Mouse (Mus musculus) hindbrain, embryonic 11.5 days (tissue): ENCODE results near the gene Kntc1. TPM values are rescaled to one million over a fixed set of nuclear protein-coding genes. Genes with fewer than 3 reads are reported as not detected.
"Not testable (repeated sequence)": the region's sequence is repeated elsewhere in the genome, so short reads cannot be mapped to it uniquely, and the experiment has no call there.

Source experiments
- ATAC-seq: fragments of 200-750 bp; cut with Nextera tagmentation; 2 replicates; pipeline ENCODE4 v1.8.0; 2017; ENCODE audit warnings: mild to moderate bottlenecking, moderate TSS enrichment, moderate library complexity; ENCODE audit not compliant: low FRiP score
- DNase-seq: peaks from one replicate; pipeline ENCODE4 v3.0.0-alpha.2; 2015; ENCODE audit warnings: low spot score
- H3K27ac ChIP-seq: fragments of 300-500 bp; sonication (generic); 2 replicates; pipeline ENCODE4 v1.5.1; 2014; ENCODE audit warnings: mild to moderate bottlenecking, low read depth, low read length
- H3K27me3 ChIP-seq: fragments of 300-500 bp; sonication (generic); 2 replicates; pipeline ENCODE4 v1.6.1; 2014; ENCODE audit warnings: mild to moderate bottlenecking, low read length, moderate library complexity, mixed read lengths; ENCODE audit not compliant: control insufficient read depth, insufficient read depth
- H3K36me3 ChIP-seq: fragments of 300-500 bp; sonication (generic); 2 replicates; pipeline ENCODE4 v1.6.1; 2014; ENCODE audit warnings: mild to moderate bottlenecking, low read length, moderate library complexity, mixed read lengths; ENCODE audit not compliant: control insufficient read depth, insufficient read depth
- H3K4me1 ChIP-seq: fragments of 300-500 bp; sonication (generic); replicated peaks from 2 replicates; pipeline ENCODE4 v1.6.1; 2014; ENCODE audit warnings: low read length, mixed read lengths; ENCODE audit not compliant: control insufficient read depth, insufficient read depth
- H3K4me2 ChIP-seq: fragments of 300-500 bp; sonication (generic); replicated peaks from 2 replicates; pipeline ENCODE4 v1.6.1; 2014; ENCODE audit warnings: mild to moderate bottlenecking, low read depth, low read length
- H3K4me3 ChIP-seq: fragments of 300-500 bp; sonication (generic); 2 replicates; pipeline ENCODE4 v1.5.1; 2014; ENCODE audit warnings: low read depth, low read length
- H3K9ac ChIP-seq: fragments of 300-500 bp; sonication (generic); 2 replicates; pipeline ENCODE4 v1.6.1; 2014; ENCODE audit warnings: low read depth, low read length
- H3K9me3 ChIP-seq: fragments of 300-500 bp; sonication (generic); 2 replicates; pipeline ENCODE4 v1.6.1; 2016; ENCODE audit warnings: low read length; ENCODE audit not compliant: control insufficient read depth
- WGBS: fragments of 180-500 bp; shearing (Covaris S2); extraction: QIAGEN DNeasy Blood & Tissue Kit; methylation state at CpG from one replicate; pipeline ENCODE4 v1.1.7; 2014; 5-methylcytosine and 5-hydroxymethylcytosine counted together
- polyA plus RNA-seq: library from polyadenylated mRNA; unstranded; fragments of >200 nt; fragmentation: Nextera tagmentation; extraction: Ambion mirVana; gene quantifications from 2 replicates; pipeline ENCODE4 v1.2.1, GENCODE M21; 2014

Kntc1 gene
- polyA plus RNA-seq: 27.0 and 30.5 TPM in 2 replicates

GRCm38 (mm10) chr5:123749065-123750064 is at the start of gene Kntc1, which contains the start of gene Rsrc2:
Gene Kntc1, plus strand, starts transcription at chr5:123749716.
Gene Rsrc2, minus strand, starts transcription at chr5:123749414.
- WGBS: under 1% methylated on average over 63 of the region's 63 CpGs
- DNase-seq (peak; percentile 100), ATAC-seq (peak; percentile 98)
- H3K27ac ChIP-seq: peak within 1 kb of the TSS; percentile 97
- H3K9ac ChIP-seq: peak within 1 kb of the TSS; percentile 70
- H3K4me2 ChIP-seq: peak within 1 kb of the TSS; percentile 69
- no peaks in the 10 kb centered on the region for H3K9me3 ChIP-seq
- H3K4me3 ChIP-seq: peak within 1 kb of the TSS; percentile 72
- H3K4me1 ChIP-seq: peaks cover 6% of the 10 kb centered on the region
- H3K36me3 ChIP-seq: no peaks in the 10 kb centered on the region
- H3K27me3 ChIP-seq: no peaks in the 10 kb centered on the region

GRCm38 (mm10) chr5:123700625-123701024 is 48.9 kb upstream of the Kntc1 start:
- ATAC-seq (no peak), DNase-seq (no peak)
- Histone ChIP-seq H3K36me3 (peaks cover 21% of the 10 kb centered on the region), H3K27ac (no peak overlapping the region), H3K9ac (no peak overlapping the region), H3K9me3 (no peaks in the 10 kb centered on the region), H3K4me2 (no peak overlapping the region), H3K4me3 (no peak overlapping the region), H3K4me1 (no peaks in the 10 kb centered on the region), H3K27me3 (no peaks in the 10 kb centered on the region)
- WGBS: 80% methylated on average over 11 of the region's 11 CpGs

- H3K9ac ChIP-seq: no peak overlapping the region
- WGBS: 94% methylated on average over 12 of the region's 12 CpGs
- no peak overlapping the region for H3K4me3 ChIP-seq
- H3K4me2 ChIP-seq: no peak overlapping the region
- H3K36me3 ChIP-seq: peaks cover 29% of the 10 kb centered on the region
- no peaks in the 10 kb centered on the region for H3K27me3 ChIP-seq
- DNase-seq: no peak
- ATAC-seq: no peak
- no peak overlapping the region for H3K27ac ChIP-seq
- no peaks in the 10 kb centered on the region for H3K9me3 ChIP-seq
- H3K4me1 ChIP-seq: no peaks in the 10 kb centered on the region
Observed at GRCm38 (mm10) chr5:123708598-123708997, 40.9 kb upstream of the Kntc1 start.

- DNase-seq (no peak), ATAC-seq (no peak)
- Histone ChIP-seq H3K4me2 (no peak overlapping the region), H3K9me3 (no peaks in the 10 kb centered on the region), H3K27me3 (no peaks in the 10 kb centered on the region), H3K4me3 (no peak overlapping the region), H3K9ac (no peak overlapping the region), H3K4me1 (no peaks in the 10 kb centered on the region), H3K36me3 (peaks cover 35% of the 10 kb centered on the region), H3K27ac (no peak overlapping the region)
- 91% methylated on average over 4 of the region's 4 CpGs for WGBS
Observed at GRCm38 (mm10) chr5:123709571-123709970, 39.9 kb upstream of the Kntc1 start.

GRCm38 (mm10) chr5:123713782-123714181 is 35.7 kb upstream of the Kntc1 start:
- H3K4me3 ChIP-seq: no peak overlapping the region
- no peak overlapping the region for H3K4me2 ChIP-seq
- H3K27me3 ChIP-seq: no peaks in the 10 kb centered on the region
- WGBS: 93% methylated on average over 6 of the region's 6 CpGs
- H3K27ac ChIP-seq: no peak overlapping the region
- H3K9me3 ChIP-seq: no peaks in the 10 kb centered on the region
- H3K4me1 ChIP-seq: no peaks in the 10 kb centered on the region
- DNase-seq (no peak), ATAC-seq (no peak)
- H3K36me3 ChIP-seq: peaks cover 19% of the 10 kb centered on the region
- no peak overlapping the region for H3K9ac ChIP-seq

GRCm38 (mm10) chr5:123714622-123715021 is 34.9 kb upstream of the Kntc1 start:
- 95% methylated on average over 4 of the region's 4 CpGs for WGBS
- H3K4me2 ChIP-seq: no peak overlapping the region
- H3K4me3 ChIP-seq: no peak overlapping the region
- DNase-seq: no peak
- H3K9ac ChIP-seq: no peak overlapping the region
- no peaks in the 10 kb centered on the region for H3K27me3 ChIP-seq
- peaks cover 17% of the 10 kb centered on the region for H3K36me3 ChIP-seq
- ATAC-seq: no peak
- H3K4me1 ChIP-seq: no peaks in the 10 kb centered on the region
- H3K27ac ChIP-seq: no peak overlapping the region
- no peaks in the 10 kb centered on the region for H3K9me3 ChIP-seq

- Histone ChIP-seq H3K4me2 (peak within 1 kb of the TSS; percentile 75), H3K36me3 (0 out of 2 replicates have a peak, but pooled peaks cover 3% of the 10 kb centered on the region), H3K4me1 (no peaks in the 10 kb centered on the region), H3K27me3 (no peaks in the 10 kb centered on the region), H3K27ac (peak within 1 kb of the TSS; percentile 88), H3K9ac (peak within 1 kb of the TSS; percentile 88), H3K9me3 (no peaks in the 10 kb centered on the region), H3K4me3 (peak within 1 kb of the TSS; percentile 91)
- WGBS: under 1% methylated on average over 83 of the region's 83 CpGs
- DNase-seq (peak; percentile 99), ATAC-seq (peak; percentile 100)
Observed at GRCm38 (mm10) chr5:123720328-123721311, 28.9 kb upstream of the Kntc1 start, which contains the start of gene Zcchc8. Gene Zcchc8, minus strand, starts transcription at chr5:123721100.

- 91% methylated on average over 7 of the region's 7 CpGs for WGBS
- H3K9ac ChIP-seq, H3K9me3 ChIP-seq: not testable (repeated sequence)
Observed at GRCm38 (mm10) chr5:123723816-123724215, 25.7 kb upstream of the Kntc1 start.

More at GRCm38 (mm10) chr5:123723816-123724215, 25.7 kb upstream of the Kntc1 start:
- not testable (repeated sequence) for H3K4me2 ChIP-seq, H3K4me1 ChIP-seq, H3K36me3 ChIP-seq, ATAC-seq, H3K27ac ChIP-seq, H3K27me3 ChIP-seq, DNase-seq, H3K4me3 ChIP-seq
